Mouse (Mus musculus) liver (tissue): ENCODE data around the gene Ptprr.

Source experiments
- DNase-seq: peaks from one replicate; pipeline ENCODE4 v3.0.0-alpha.2; 2020; ENCODE audit warnings: mixed read lengths

Ptprr gene

GRCm38 (mm10) chr10:116017845-116018479 is at the start of gene Ptprr:
Ptprr (plus strand) TSS chr10:116018213.
- DNase-seq, result peak; percentile 22

DNA sequence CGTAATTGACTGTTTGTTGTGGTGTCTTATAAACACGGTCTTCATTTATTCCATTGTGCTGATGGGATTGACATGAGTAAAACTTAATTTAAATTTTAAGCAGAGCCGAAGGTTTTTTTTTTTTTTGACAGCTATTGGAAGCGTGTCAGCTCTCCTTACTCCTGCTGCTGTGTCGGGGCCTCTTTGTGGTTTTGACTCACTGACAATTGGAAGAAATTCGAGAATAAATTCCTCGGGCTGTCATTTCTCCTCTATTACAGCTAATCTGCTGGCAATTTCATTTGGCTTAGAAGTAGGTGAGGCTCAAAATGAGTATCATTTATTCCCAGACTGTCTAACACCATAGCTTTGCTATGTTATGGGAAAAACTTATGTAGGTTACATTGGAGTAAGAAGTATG is 41.7 kb upstream of the Ptprr start:
- no peak for DNase-seq

- no peak for DNase-seq
These were observed 39.0 kb upstream of the Ptprr start for GRCm38 (mm10) chr10:115978992-115979391.

GRCm38 (mm10) chr10:115980018-115980417 is 38.0 kb upstream of the Ptprr start:
- no peak for DNase-seq

DNA sequence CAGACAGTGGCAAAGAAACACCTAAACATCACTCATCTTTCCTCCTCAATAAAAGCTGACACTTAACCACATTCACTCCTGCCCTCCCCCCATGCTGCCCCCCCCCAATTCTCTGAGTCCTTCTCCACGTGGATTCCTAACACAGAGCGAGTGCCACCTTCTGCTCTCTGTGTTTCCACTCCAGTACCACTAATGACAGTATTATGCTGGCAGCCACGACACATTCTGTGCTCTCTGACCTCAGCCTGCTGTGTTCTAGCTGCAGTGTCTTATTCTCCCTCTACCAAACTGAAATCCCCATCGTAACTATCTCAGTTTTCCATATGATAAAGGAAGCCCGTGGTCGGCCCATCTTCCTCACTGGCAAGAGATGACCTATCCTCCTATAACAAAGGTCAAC is 33.7 kb upstream of the Ptprr start:
- no peak for DNase-seq

DNA sequence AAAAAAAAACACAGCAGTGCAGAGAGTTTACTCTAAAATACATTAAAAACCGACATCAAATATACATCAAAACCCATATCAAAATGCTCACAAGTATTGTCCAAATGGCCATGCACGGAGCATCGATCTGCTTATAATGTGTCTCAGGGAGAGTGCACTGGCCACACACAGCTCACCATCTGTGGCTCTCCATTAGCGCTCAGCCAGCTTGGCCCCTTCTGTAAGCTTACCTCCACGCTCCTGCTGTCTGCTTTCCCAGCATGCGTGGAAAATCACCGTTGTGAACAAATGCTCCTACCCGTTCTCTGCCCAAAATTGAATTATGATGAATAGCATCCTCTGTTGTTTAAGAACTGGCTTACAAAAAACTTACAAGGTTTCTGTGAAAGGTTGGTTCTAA is 16.2 kb upstream of the Ptprr start:
- DNase-seq, result no peak

- no peak for DNase-seq
These were observed 11.3 kb upstream of the Ptprr start for GRCm38 (mm10) chr10:116006675-116007074.

- DNase-seq, result no peak
These were observed 473 bp downstream of the Ptprr start for GRCm38 (mm10) chr10:116018480-116018891.

DNA sequence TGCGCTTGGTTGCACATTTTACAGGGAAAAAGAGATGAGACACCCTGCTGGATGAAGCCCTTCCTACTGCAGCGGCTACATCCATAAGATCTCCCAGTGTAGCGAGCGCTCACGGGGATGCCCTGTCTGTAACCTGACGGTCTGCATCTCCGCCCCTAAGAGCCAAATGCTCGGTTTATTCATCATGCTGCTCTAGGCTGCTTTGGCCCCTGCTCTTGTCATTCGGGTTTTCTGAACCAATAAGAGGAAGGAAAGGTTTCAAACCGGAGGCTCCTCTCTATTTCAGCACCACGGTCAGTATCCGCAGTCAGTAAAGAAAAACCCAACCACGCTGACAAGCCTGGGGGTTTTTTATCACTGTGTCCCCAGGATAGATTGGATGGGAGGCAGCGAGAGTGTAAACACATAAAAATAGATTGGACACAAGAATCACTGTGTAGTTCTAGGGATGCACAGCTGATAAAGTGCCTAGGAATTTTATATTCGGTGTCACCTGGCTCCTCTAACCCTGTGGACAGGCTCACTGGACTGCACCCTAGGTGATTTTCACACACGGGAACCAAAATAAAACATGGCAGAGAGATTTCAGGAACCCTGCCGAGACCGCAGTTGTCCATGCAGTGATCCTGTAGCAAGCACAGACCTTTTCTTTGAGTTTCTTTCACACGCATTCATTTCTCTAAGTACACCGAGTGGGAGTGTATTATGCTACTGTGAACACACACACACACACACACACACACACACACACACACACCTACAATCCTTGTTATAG is 1.3 kb downstream of the Ptprr start:
- no peak for DNase-seq

DNA sequence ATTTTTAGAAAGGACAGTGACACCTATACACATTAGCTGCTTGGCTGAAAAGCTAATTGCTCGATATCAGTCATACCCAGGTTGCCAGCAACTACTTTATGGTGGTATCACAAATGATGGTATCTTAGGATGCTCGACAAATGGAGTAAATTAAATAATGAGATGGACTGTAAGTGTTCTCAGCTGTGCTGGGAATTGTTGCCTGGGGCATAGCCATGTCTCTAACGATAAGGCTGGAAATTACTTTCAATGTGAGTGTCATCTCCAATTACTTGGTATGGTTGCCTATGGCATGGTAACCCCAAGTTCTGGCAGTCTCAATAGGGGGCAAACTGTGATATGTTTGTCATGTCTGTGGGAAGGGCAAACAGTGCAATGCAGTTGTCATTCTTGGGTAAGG is 3.1 kb downstream of the Ptprr start:
- no peak for DNase-seq

DNA sequence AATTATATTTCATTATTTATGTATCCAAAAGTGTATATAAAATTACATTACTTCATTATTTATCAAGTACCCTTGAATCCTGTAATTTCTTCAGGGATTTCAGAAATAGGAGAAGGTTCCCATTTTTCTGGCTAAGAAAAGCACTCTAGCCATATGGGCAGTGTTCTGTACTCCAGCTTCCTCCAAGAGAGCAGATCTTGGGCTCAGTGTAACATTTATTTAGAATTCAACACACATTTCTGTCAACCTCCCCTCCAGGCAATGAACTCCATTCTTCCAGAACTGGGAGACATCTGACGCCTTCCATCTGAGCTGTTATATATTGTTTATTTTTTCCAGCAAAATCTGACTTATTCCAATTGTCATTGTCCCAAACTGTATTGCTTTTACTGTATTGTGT is 20.1 kb downstream of the Ptprr start:
- DNase-seq, result no peak

DNA sequence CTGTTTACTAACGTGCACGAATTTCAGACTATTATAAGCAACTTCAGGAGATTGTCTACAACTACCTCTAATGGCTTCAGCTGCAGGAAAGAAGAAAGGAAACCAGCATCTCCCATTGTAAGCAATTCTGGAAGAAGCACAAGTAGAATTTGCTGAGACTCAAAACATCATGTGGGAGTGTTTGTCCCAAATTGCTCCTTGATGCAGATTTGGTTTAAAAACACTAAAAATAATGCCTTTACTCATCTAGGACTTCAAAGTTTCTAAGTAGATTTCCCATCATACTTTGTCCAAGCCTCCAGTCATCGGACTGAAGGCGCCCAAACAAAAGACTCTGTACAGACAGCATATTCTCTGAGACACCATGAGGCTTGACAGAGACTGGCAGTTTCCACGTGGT is 57.9 kb downstream of the Ptprr start:
- DNase-seq, result no peak

DNA sequence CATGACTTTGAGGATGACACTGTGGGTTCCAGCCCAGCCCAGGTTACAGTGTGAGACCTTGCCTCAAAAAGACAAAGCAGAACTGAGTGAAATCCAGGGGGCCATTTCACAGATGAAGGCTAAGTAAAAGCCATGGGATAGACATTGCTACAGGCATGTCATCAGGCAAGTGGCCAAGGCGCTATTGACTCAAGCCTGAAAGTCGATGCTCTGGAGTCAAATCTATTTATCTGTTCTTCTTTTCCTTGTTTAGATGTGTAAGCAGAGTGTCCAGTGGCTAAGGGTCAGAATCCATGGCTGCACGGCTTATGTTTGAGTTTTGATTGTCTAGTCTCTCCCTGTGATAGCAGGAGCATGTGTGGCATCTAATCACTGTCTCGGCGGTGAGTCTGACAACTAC is 60.6 kb downstream of the Ptprr start:
- DNase-seq, result no peak

DNA sequence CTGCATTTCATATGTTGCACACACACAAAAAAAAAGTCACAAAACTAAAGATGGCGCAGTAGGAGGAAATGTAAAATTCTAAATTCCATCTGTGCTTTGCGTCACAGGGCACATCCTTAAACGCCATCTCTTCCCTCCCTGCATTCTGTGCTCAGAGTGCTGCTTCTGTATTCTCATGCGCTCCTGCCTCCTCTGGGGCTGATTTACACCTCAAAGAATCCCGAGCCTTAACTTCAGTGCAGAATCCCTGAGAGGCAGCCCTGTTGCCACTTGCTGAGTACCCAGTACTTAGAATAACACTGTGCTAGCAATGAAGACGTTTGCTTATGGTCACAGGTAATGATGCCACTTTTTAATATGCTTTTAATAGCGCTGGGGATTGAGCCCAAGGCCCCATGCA is 61.4 kb downstream of the Ptprr start:
- DNase-seq, result no peak

GRCm38 (mm10) chr10:116080841-116081240 is 62.8 kb downstream of the Ptprr start:
- no peak for DNase-seq

DNA sequence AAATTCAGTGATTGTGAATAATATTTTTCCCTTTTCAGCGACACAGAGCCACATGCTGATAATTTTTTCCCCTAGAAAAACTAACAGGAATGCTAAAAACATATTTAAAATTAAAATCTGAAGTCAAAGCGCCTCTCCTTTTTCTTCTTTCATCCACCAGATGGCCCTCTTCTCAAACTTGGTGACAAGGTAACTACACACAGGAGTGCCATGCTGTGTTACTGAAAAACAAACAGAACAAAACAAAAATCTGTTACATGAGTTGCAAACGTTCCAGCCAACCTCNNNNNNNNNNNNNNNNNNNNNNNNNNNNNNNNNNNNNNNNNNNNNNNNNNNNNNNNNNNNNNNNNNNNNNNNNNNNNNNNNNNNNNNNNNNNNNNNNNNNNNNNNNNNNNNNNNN is 66.0 kb downstream of the Ptprr start:
- no peak for DNase-seq

- no peak for DNase-seq
These were observed 78.5 kb downstream of the Ptprr start for GRCm38 (mm10) chr10:116096466-116096865.

DNA sequence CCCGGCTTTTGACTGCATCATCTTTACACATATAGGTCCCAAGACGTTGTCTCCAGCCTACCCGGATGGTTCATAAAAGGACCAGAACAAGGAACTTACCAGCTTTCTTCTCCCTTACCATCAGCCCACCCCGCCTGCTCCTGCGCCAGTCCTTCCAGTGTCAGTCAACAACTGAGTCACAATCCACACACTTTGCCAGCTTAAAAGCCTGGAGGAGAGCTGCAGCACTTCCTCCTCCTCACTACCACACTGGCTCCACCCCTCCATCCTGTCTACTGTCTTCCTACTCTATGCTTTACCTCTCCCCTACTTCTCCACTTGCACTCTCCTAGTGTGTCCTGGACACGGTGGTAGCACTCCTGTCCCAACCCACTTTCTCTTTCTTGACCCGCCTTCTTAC is 80.5 kb downstream of the Ptprr start:
- no peak for DNase-seq

- DNase-seq, result no peak
These were observed 90.2 kb downstream of the Ptprr start for GRCm38 (mm10) chr10:116108176-116108575.

DNA sequence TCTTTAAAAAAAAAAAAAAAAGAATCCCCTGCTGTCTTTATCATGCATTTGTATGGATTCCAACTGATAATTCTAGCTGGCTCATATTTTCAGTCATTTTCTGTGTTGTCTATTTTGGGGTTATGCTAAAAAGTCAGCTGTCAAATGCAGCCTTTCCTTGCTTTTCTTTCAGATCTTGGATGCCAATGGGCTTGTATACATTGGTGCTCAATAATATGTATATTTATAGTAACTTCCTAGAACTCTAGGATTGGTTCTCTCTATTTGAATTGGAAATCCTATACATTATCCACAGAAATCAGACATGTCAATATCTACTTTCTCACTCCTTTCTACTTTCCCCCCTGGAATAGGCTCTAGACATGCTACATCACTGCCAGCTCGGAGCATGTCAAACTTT is 90.7 kb downstream of the Ptprr start:
- no peak for DNase-seq

- no peak for DNase-seq
These were observed 94.9 kb downstream of the Ptprr start for GRCm38 (mm10) chr10:116112868-116113267.

DNA sequence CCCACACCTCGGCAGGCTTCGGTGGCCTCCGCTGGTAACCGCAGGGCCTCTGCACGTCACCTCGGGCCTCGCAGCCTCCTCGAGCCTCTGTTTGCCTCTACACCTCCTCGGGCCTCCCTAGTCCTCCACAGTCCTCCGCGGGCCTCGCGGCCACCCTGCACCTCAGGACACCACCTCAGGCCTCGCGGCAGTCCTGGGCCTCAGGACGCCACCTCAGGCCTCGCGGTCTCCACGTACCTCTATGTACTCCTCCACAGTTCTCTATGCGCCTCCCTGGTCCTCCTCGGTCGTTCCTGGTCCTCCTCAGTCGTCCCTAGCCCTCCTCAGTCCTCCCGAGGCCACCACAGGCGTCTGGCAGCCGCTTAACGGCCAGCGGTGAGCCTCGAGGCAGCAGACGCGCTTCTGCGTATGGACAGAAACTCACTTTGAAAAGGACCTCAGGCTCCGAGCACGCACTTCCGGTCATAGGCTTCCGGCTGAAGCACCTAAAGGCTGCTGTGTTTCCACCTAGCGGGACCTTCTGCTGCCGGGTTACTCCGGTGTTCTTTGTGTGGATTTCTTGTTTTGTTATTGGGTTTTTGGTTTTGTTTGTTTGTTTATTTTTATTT is 96.0 kb downstream of the Ptprr start, which contains the start of gene 4933416C03Rik:
Gene 4933416C03Rik, minus strand, starts transcription at position 51 of the 608 bp plus-strand sequence.
- no peak for DNase-seq

GRCm38 (mm10) chr10:116115881-116116677 is 98.1 kb downstream of the Ptprr start:
- no peak for DNase-seq
